Mouse (Mus musculus) liver, embryonic 15.5 days (tissue): Measurements from ENCODE around the gene Cnksr3. TPM values are rescaled to one million over a fixed set of nuclear protein-coding genes. Genes with fewer than 3 reads are reported as not detected.
A peak's percentile ranks its signal among the peaks of the same experiment; 100 is the strongest.

Experiments used
- ATAC-seq: fragments of 200-750 bp; cut with Nextera tagmentation; 2 replicates; pipeline ENCODE4 v1.8.0; 2017; ENCODE audit warnings: moderate number of reproducible peaks, mild to moderate bottlenecking, moderate library complexity; ENCODE audit not compliant: insufficient read depth
- H3K27ac ChIP-seq: fragments of 300-500 bp; sonication (generic); replicated peaks from 2 replicates; pipeline ENCODE4 v1.5.1; 2015; ENCODE audit warnings: mild to moderate bottlenecking, inconsistent platforms
- H3K27me3 ChIP-seq: fragments of 300-500 bp; sonication (generic); 2 replicates; pipeline ENCODE4 v1.6.1; 2015; ENCODE audit warnings: mild to moderate bottlenecking, inconsistent platforms
- H3K36me3 ChIP-seq: fragments of 300-500 bp; sonication (generic); replicated peaks from 2 replicates; pipeline ENCODE4 v1.6.1; 2015; ENCODE audit warnings: moderate library complexity, mild to moderate bottlenecking, inconsistent platforms
- H3K4me1 ChIP-seq: fragments of 300-500 bp; sonication (generic); replicated peaks from 2 replicates; pipeline ENCODE4 v1.6.1; 2015; ENCODE audit warnings: inconsistent platforms
- H3K4me2 ChIP-seq: fragments of 300-500 bp; sonication (generic); 2 replicates; pipeline ENCODE4 v1.6.1; 2015; ENCODE audit warnings: moderate library complexity, mild to moderate bottlenecking, inconsistent platforms
- H3K4me3 ChIP-seq: fragments of 300-500 bp; sonication (generic); replicated peaks from 2 replicates; pipeline ENCODE4 v1.5.1; 2015; ENCODE audit warnings: mild to moderate bottlenecking, inconsistent platforms
- H3K9ac ChIP-seq: fragments of 300-500 bp; sonication (generic); 2 replicates; pipeline ENCODE4 v1.6.1; 2015; ENCODE audit warnings: moderate library complexity, mild to moderate bottlenecking, inconsistent platforms
- H3K9me3 ChIP-seq: fragments of 300-500 bp; sonication (generic); replicated peaks from 2 replicates; pipeline ENCODE4 v1.6.1; 2016; ENCODE audit warnings: inconsistent platforms
- WGBS: fragments of 180-500 bp; shearing (Covaris S2); methylation state at CpG from one replicate; pipeline ENCODE4 v1.1.7; 2015; ENCODE audit warnings: mixed read lengths; ENCODE audit not compliant: insufficient replicate concordance; 5-methylcytosine and 5-hydroxymethylcytosine counted together
- polyA plus RNA-seq: library from polyadenylated mRNA; unstranded; fragments of >200 nt; fragmentation: Nextera tagmentation; extraction: Ambion mirVana; gene quantifications from 2 replicates; pipeline ENCODE4 v1.2.1, GENCODE M21; 2015

Cnksr3 gene
- polyA plus RNA-seq, 1 experiment from 2014 or later: 3.5 TPM

- Histone ChIP-seq H3K4me2 (no peak overlapping the region), H3K27ac (no peak overlapping the region), H3K4me3 (no peak overlapping the region), H3K27me3 (no peaks in the 10 kb centered on the region), H3K4me1 (no peaks in the 10 kb centered on the region; the same call in none of the 2 replicates), H3K9me3 (no peaks in the 10 kb centered on the region), H3K36me3 (no peaks in the 10 kb centered on the region), H3K9ac (no peak overlapping the region)
- no peak for ATAC-seq
- WGBS: 69% methylated on average over 13 of the region's 13 CpGs
Observed at GRCm38 (mm10) chr10:7144081-7144783, 67.8 kb downstream of the Cnksr3 start.

GRCm38 (mm10) chr10:7142287-7142686, 69.8 kb downstream of the Cnksr3 start:
- Histone ChIP-seq H3K27ac (no peak overlapping the region), H3K9ac (no peak overlapping the region), H3K4me2 (no peak overlapping the region), H3K9me3 (no peaks in the 10 kb centered on the region), H3K4me3 (no peak overlapping the region), H3K4me1 (no peaks in the 10 kb centered on the region; the same call in none of the 2 replicates), H3K27me3 (no peaks in the 10 kb centered on the region), H3K36me3 (no peaks in the 10 kb centered on the region)
- 71% methylated on average over 8 of the region's 8 CpGs for WGBS
- no peak for ATAC-seq

GRCm38 (mm10) chr10:7140282-7140681, 71.8 kb downstream of the Cnksr3 start:
- Histone ChIP-seq H3K4me2 (no peak overlapping the region), H3K9me3 (no peaks in the 10 kb centered on the region), H3K4me3 (no peak overlapping the region), H3K36me3 (no peaks in the 10 kb centered on the region), H3K27me3 (no peaks in the 10 kb centered on the region), H3K4me1 (no peaks in the 10 kb centered on the region; the same call in none of the 2 replicates), H3K27ac (no peak overlapping the region), H3K9ac (no peak overlapping the region)
- WGBS: 37% methylated on average over 6 of the region's 6 CpGs
- ATAC-seq: peak; percentile 67

- H3K9ac ChIP-seq: no peak overlapping the region
- no peak overlapping the region for H3K4me2 ChIP-seq
- H3K9me3 ChIP-seq: no peaks in the 10 kb centered on the region
- ATAC-seq: no peak
- H3K36me3 ChIP-seq: 0 out of 2 replicates have a peak, but pooled peaks cover 10% of the 10 kb centered on the region
- H3K27ac ChIP-seq: no peak overlapping the region
- H3K4me1 ChIP-seq: no peaks in the 10 kb centered on the region; the same call in none of the 2 replicates
- no peak overlapping the region for H3K4me3 ChIP-seq
- no peaks in the 10 kb centered on the region for H3K27me3 ChIP-seq
- 82% methylated on average over 12 of the region's 12 CpGs for WGBS
Observed at GRCm38 (mm10) chr10:7138049-7138448, 74.0 kb downstream of the Cnksr3 start.

GRCm38 (mm10) chr10:7135751-7136150, 76.3 kb downstream of the Cnksr3 start:
- no peak for ATAC-seq
- Histone ChIP-seq H3K27ac (no peak overlapping the region), H3K9ac (no peak overlapping the region), H3K4me1 (no peaks in the 10 kb centered on the region; the same call in 1 of the 2 replicates), H3K27me3 (no peaks in the 10 kb centered on the region), H3K4me3 (no peak overlapping the region), H3K36me3 (0 out of 2 replicates have a peak, but pooled peaks cover 16% of the 10 kb centered on the region), H3K9me3 (no peaks in the 10 kb centered on the region), H3K4me2 (no peak overlapping the region)
- WGBS: 61% methylated on average over 2 of the region's 2 CpGs

GRCm38 (mm10) chr10:7133005-7133404, 79.0 kb downstream of the Cnksr3 start:
- no peak overlapping the region for H3K9ac ChIP-seq
- no peak overlapping the region for H3K4me2 ChIP-seq
- WGBS: 70% methylated on average over 5 of the region's 5 CpGs

GRCm38 (mm10) chr10:7131441-7131840, 80.6 kb downstream of the Cnksr3 start:
- H3K27ac ChIP-seq: no peak overlapping the region
- 65% methylated on average over 3 of the region's 3 CpGs for WGBS
- H3K4me2 ChIP-seq: no peak overlapping the region
- no peaks in the 10 kb centered on the region for H3K9me3 ChIP-seq
- no peak overlapping the region for H3K4me3 ChIP-seq
- H3K9ac ChIP-seq: no peak overlapping the region
- H3K36me3 ChIP-seq: peaks cover 43% of the 10 kb centered on the region; the same call in 1 of the 2 replicates
- H3K4me1 ChIP-seq: no peaks in the 10 kb centered on the region
- no peak for ATAC-seq
- no peaks in the 10 kb centered on the region for H3K27me3 ChIP-seq

More at GRCm38 (mm10) chr10:7133005-7133404, 79.0 kb downstream of the Cnksr3 start:
- no peak for ATAC-seq
- Histone ChIP-seq H3K4me3 (no peak overlapping the region), H3K4me1 (no peaks in the 10 kb centered on the region), H3K9me3 (no peaks in the 10 kb centered on the region), H3K27me3 (no peaks in the 10 kb centered on the region), H3K27ac (no peak overlapping the region), H3K36me3 (peaks cover 29% of the 10 kb centered on the region; the same call in 1 of the 2 replicates)

- Histone ChIP-seq H3K4me1 (no peaks in the 10 kb centered on the region), H3K9ac (no peak overlapping the region), H3K27ac (no peak overlapping the region), H3K27me3 (no peaks in the 10 kb centered on the region), H3K4me2 (no peak overlapping the region), H3K9me3 (no peaks in the 10 kb centered on the region), H3K4me3 (no peak overlapping the region), H3K36me3 (peaks cover 38% of the 10 kb centered on the region; the same call in 1 of the 2 replicates)
- no peak for ATAC-seq
- WGBS: 70% methylated on average over 9 of the region's 9 CpGs
Observed at GRCm38 (mm10) chr10:7127828-7128227, 84.2 kb downstream of the Cnksr3 start.

- peaks cover 38% of the 10 kb centered on the region; the same call in 1 of the 2 replicates for H3K36me3 ChIP-seq
- 74% methylated on average over 12 of the region's 12 CpGs for WGBS
- no peak overlapping the region for H3K4me2 ChIP-seq
- no peak for ATAC-seq
- no peaks in the 10 kb centered on the region for H3K9me3 ChIP-seq
- no peak overlapping the region for H3K27ac ChIP-seq
- no peak overlapping the region for H3K9ac ChIP-seq
- no peaks in the 10 kb centered on the region for H3K4me1 ChIP-seq
- no peak overlapping the region for H3K4me3 ChIP-seq
- no peaks in the 10 kb centered on the region for H3K27me3 ChIP-seq
Observed at GRCm38 (mm10) chr10:7126882-7127281, 85.2 kb downstream of the Cnksr3 start.

- Histone ChIP-seq H3K27me3 (no peaks in the 10 kb centered on the region), H3K4me2 (no peak overlapping the region), H3K36me3 (peaks cover 32% of the 10 kb centered on the region; the same call in 1 of the 2 replicates), H3K4me3 (no peak overlapping the region), H3K9ac (no peak overlapping the region), H3K4me1 (no peaks in the 10 kb centered on the region), H3K9me3 (no peaks in the 10 kb centered on the region), H3K27ac (no peak overlapping the region)
- 76% methylated on average over 7 of the region's 7 CpGs for WGBS
- no peak for ATAC-seq
Observed at GRCm38 (mm10) chr10:7126287-7126686, 85.8 kb downstream of the Cnksr3 start.

GRCm38 (mm10) chr10:7124993-7125392, 87.0 kb downstream of the Cnksr3 start:
- H3K9me3 ChIP-seq: no peaks in the 10 kb centered on the region
- H3K4me1 ChIP-seq: no peaks in the 10 kb centered on the region
- H3K4me2 ChIP-seq: no peak overlapping the region
- ATAC-seq: no peak
- 74% methylated on average over 7 of the region's 7 CpGs for WGBS
- H3K9ac ChIP-seq: no peak overlapping the region
- no peaks in the 10 kb centered on the region for H3K27me3 ChIP-seq
- peaks cover 38% of the 10 kb centered on the region; the same call in 1 of the 2 replicates for H3K36me3 ChIP-seq
- H3K27ac ChIP-seq: no peak overlapping the region
- no peak overlapping the region for H3K4me3 ChIP-seq
